Mouse (Mus musculus) liver, embryonic 14.5 days (tissue): ENCODE measurements around the gene Efna5.

ENCODE experiments used
- CTCF ChIP-seq: IDR thresholded peaks from 2 replicates; pipeline ENCODE4 v1.5.1; 2016; ENCODE audit warnings: antibody characterized with exemption, low read depth, control low read depth
- EP300 ChIP-seq: IDR thresholded peaks from 2 replicates; pipeline ENCODE4 v1.6.1; 2016; ENCODE audit warnings: antibody characterized with exemption, low read depth

GRCm38 (mm10) chr17:62652451-62652850 is 228.7 kb downstream of the Efna5 start:
- TF ChIP-seq CTCF = no peak
- TF ChIP-seq EP300 = no peak
